Mouse (Mus musculus): ENCODE results near the gene Clec11a.

- TF ChIP-seq CTCF (IDR thresholded peaks at IDR 0.05; ENCODE audit: low read depth) (no peak), EP300 (IDR thresholded peaks at IDR 0.05; ENCODE audit: low read depth) (no peak)
Measured at GRCm38 (mm10) chr7:44304463-44304774, 2.3 kb downstream of the Clec11a start.

Data from liver, postnatal 0 days (tissue).